Mouse (Mus musculus) embryonic stem cell, embryonic (primary cell): Measurements from ENCODE around the gene Bod1.

ENCODE experiments used
- CTCF ChIA-PET, 4 experiments: fragments of 300-600 bp in 2 of 4; fragments of 350-600 bp in 2 of 4; sonication (Branson Sonifier 250); formaldehyde crosslinking; loops; one replicate each; lab custom pipeline; 2022; ENCODE audit warnings: inconsistent platforms in 2 of 4; lab: Charles Lee
- POLR2A ChIA-PET, 4 experiments: fragments of 300-600 bp in 2 of 4; fragments of 350-600 bp in 2 of 4; sonication (Branson Sonifier 250); formaldehyde crosslinking; loops; one replicate each; lab custom pipeline; 2022; ENCODE audit warnings: antibody characterized with exemption in 4 of 4, inconsistent platforms in 1 of 4; lab: Charles Lee

Gene Bod1

DNA sequence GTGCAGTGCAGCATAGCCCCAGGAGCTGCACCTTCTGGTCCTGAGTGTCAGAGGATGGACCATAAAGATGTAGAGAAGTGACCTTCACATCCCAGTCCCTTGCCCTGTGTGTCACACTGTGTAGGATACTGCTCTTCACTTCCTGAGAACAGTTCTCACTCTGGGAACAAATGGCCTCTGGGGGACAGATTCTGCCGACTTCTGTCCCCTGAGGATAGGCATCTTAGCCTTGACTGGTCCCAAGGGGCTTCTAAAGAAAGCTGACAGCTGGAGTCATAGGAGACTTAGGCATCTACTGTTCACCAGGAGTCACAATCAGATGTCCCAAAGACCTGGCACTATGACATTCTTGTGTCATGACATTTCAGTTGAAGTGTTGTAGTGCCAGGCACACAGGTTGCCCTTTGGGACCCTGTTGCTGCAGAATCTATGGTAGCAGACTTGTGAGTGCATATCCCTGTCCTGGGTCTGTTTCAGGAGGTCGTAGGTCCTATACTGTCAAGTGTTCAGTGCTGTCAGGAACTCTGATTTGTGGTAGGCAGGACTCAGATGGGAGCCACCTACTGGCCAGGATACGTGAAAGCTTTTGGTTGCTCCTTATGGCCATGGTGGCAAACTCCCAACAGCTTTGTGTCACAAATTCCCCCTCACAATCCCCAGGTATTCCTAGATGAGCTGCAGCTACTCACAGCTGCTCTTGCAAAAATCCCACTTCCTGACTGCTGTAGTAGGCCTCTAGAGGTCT, 30.4 kb downstream of the Bod1 start:
- ChIA-PET POLR2A (no interaction called here), CTCF (interaction anchor here (0.6 to 1.2 kb wide), 5 partner anchors 13 to 307 kb away, joined by 3 to 4 read pairs (median 3); no protein-coding TSS in a partner anchor)

DNA sequence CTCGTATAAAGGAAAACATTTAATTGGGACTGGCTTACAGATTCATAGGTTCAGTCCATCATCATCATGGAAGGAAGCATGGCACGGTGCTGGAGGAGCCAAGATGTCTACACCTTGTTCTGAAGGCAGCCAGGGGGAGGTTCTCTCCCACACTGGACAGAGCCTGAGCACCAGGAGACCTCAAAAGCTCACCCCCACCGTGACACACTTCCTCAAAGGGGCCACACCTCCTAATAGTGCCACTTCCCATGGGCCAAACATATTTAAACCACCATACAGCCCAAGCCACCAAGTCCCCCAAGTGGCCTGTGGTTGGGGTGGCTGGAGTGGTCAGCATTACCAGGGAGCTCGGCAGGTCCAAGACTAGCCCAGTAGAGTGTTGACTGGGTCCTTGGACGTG, 31.5 kb downstream of the Bod1 start:
- ChIA-PET CTCF (interaction anchor here in 1 of 4 experiments (0.6 kb wide), 1 partner anchor 393 kb away, joined by 3 read pairs; no protein-coding TSS in a partner anchor), POLR2A (no interaction called here)

DNA sequence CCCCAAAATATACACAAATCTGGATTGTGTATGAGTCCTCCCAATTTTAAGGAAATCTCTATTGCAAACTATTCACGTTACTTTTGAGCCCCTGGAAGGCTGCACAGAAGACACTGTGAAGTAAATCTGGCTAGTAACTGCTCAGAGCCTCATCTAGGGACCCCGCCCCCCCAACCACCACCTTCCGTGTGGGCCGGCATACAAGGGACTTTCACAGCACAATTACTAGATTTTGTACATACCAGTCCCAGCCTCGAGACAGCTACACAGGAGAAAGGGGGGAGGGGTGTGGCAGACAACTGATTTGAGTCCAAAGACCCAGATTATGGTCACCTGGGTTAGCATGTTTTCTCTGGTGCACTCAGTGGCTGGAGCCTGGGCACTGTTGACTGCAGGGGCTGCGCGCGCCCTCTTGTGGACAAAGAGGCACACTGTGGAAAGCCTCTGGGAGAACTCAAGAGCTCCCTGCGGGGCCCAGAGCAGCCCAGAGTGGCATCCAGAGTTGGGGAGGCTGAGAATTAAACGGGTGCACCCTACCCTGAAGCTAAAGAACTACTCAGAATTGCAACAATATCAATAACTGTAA, 33.8 kb downstream of the Bod1 start:
- ChIA-PET CTCF (interaction anchor here (0.5 to 1.6 kb wide), 45 partner anchors 8 to 652 kb away, joined by 3 to 14 read pairs (median 4); partner anchors contain the start of genes Bod1 (in 1 of the 4), Chac2 (in 1 of the 4) and Stc2 (in 1 of the 4)), POLR2A (interaction anchor here in 2 of 4 experiments (0.6 to 1.6 kb wide), 5 partner anchors 9 to 252 kb away, joined by 3 to 6 read pairs (median 5); partner anchors contain the start of gene Bod1 (in 1 of the 2))

DNA sequence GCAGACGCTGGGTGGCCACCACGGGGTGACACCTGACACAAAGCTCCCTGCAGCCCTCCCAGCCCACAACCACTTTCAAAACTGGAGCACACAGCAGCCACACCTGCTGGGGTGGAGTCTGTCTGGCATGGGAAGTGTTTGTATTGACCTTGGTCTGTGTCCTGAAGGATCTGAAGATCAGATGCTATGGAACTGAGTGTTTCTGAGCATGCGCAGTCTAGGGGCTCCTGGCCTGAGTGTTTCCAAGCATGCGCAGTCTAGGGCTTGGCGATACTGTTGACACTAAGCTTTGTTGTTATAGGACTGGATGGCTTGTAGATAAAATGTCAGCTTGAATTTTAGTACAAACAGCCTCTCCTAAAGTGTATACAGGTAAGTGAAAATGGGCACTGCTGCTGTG, 43.0 kb downstream of the Bod1 start:
- ChIA-PET POLR2A (interaction anchor here in 2 of 4 experiments (0.7 to 1.0 kb wide), 3 partner anchors 10 to 14 kb away, joined by 3 to 5 read pairs (median 3); no protein-coding TSS in a partner anchor), CTCF (interaction anchor here in 2 of 4 experiments (1.2 to 2.8 kb wide), 3 partner anchors 9 to 13 kb away, joined by 3 to 10 read pairs (median 10); no protein-coding TSS in a partner anchor)

DNA sequence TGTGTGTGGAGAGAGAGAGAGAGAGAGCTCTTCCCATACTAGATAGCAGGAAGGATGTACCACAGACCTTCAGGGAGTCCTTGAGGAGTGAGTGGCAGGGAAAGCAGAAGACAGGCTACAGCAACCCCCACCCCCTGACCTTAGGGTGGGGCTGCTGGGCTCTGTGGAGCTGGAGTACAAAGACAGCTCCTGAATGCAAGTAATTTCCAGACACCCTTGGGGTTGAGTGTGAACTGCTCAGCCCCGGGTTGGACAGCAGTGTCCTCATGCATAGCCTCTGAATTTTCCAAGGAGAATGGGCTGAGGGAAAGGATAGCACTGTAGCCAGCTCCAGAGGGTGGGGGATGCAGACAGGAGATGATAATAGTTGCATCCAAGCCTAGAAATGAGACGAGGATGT, 50.9 kb downstream of the Bod1 start:
- ChIA-PET CTCF (interaction anchor here (0.6 to 2.4 kb wide), 8 partner anchors 12 to 216 kb away, joined by 3 to 7 read pairs (median 4); no protein-coding TSS in a partner anchor), POLR2A (no interaction called here)

DNA sequence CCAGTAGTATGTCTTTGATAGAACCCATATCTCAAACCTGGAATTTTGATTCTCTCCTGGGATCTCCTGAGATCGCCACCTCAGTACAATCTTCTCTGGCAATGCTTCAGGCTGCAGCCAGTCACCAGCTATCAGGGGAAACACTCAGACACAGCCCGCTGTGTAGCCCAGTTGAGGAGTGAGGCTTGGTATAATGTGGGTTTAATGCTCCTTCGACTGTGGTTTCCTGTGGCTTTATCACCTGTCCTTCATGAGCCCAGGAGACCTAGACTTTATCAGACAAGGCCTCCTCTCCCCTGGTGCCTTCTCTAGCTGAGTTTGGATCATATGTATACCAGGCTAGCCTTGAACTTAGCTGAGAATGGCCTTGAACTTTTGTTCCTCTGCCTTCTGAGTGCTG, 53.9 kb downstream of the Bod1 start:
- ChIA-PET CTCF (no interaction called here), POLR2A (interaction anchor here in 2 of 4 experiments (0.6 to 1.0 kb wide), 2 partner anchors 15 to 697 kb away, joined by 3 read pairs; no protein-coding TSS in a partner anchor)

DNA sequence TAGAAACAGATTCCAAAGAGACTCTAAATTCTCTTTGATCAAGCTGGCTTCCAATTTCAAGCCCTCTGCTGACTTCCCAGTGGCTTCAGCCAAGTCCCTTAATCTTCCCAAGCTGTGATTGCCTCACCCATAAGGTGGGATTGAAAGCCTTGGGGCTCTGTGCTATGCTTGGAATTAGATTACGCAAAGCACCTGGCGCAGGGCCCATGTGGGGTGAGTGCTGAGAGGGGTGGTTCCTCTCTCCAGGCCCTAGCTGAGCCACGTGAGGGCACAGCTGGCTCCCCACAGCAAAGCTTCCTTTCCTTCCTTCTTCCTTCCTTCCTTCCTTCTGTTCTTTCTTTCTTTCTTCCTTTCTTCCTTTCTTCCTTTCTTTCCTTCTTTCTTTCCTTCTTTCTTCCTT, 54.4 kb downstream of the Bod1 start:
- ChIA-PET POLR2A (interaction anchor here in 2 of 4 experiments (0.6 to 1.0 kb wide), 2 partner anchors 15 to 696 kb away, joined by 3 read pairs; no protein-coding TSS in a partner anchor), CTCF (no interaction called here)

DNA sequence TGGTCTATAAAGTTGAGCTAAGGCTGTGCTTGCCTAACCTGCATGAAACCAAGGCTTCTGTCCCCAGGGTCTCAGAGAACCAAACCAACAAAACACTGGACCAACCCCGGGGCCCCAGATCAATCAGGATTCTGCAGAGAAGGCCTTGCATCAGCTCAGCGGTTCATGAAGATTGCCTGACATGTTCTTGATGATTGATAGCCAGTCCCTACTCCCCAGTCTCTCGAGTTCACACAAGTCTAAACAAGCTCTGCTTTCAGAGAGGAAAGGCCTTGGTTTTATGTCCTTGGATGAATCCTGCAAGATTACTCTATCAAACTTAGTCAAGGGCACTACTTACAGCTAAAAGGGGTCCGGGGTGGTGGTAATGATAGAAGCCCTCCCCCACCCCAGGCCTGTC, 55.0 kb downstream of the Bod1 start:
- ChIA-PET CTCF (interaction anchor here in 1 of 4 experiments (0.6 to 1.3 kb wide), 3 partner anchors 21 to 118 kb away, joined by 3 read pairs; no protein-coding TSS in a partner anchor), POLR2A (interaction anchor here in 1 of 4 experiments (1.0 kb wide), 1 partner anchor 16 kb away, joined by 3 read pairs; no protein-coding TSS in a partner anchor)
